Mouse (Mus musculus): ENCODE measurements at regions not wholly inside any gene's neighbourhood (a gene's known extent, or its start where the extent isn't known, plus 50 kb on each side); places are given as distances from the start of the nearest gene placed in this dataset.

GRCm38 (mm10) chr16:7892799-7893198 is 532.1 kb downstream of the Tmem114 start:
- DNase-seq (ENCODE audit: low spot score): peak; percentile 13

- DNase-seq (ENCODE audit: low spot score): no peak
Measured at GRCm38 (mm10) chr16:7863406-7863805, 561.5 kb downstream of the Tmem114 start.

GRCm38 (mm10) chr16:7839139-7839538 is 585.8 kb downstream of the Tmem114 start:
- no peak for DNase-seq (ENCODE audit: low spot score)

GRCm38 (mm10) chr16:7831142-7831541 is 593.8 kb downstream of the Tmem114 start:
- DNase-seq (ENCODE audit: low spot score): peak; percentile 44

DNA sequence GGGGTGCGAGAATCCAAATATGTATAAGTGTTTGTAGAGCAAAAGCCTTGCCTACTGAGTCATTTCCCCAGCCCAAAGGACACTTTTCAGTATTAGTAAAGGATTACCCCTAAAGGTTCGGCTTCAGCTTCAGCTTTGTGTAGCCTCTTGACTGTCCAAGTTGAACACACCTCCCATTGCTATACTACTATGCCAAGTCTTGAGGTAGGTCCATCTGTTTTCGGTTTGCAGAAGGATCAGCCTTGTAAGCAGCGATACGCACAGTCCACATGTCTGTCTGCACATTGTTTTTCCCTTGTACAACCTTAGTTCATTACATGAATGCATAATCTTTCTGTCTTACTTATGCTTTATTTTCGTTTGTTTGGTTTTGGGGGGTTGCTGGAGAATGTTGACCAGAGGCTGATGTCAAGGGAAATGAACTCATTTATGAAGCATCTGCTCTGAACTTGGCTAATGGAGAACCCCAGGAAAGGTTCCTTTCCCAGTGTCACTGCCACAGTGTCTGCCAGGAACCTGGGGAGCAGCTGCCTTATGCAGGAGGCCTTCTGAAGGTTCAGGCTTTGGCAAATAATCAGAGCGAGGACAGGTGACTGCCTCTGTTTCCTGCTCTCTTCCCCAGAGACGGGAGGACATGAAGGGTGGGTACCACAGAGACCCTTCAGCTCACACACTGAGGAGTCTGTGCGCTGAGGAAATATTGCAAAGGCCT is 594.8 kb downstream of the Tmem114 start:
- DNase-seq (ENCODE audit: low spot score): no peak

- DNase-seq (ENCODE audit: low spot score): no peak
Measured at GRCm38 (mm10) chr16:7801161-7801560, 623.8 kb downstream of the Tmem114 start.

GRCm38 (mm10) chr16:7797176-7797786 is 627.7 kb downstream of the Tmem114 start:
- DNase-seq (ENCODE audit: low spot score): no peak

DNA sequence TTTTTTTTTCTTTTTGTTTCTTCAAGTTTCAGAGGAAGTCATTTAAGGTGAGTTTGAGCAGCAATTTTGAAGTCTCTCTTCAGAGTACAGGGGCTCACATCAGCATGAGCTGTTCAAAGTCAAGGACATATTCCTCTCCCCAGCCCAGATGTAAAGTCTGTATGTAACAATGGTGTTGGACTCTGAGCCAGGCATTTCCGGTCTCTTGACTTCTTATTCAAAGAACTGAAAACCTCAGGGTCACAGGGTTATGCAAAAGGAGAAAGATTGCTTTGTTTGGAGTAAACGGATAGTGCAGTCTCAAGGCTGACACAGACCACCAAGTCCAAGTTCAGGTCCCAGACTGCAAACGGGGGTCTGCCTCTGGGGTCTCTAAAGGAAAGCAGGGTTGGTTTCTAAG is 629.4 kb downstream of the Tmem114 start:
- no peak for DNase-seq (ENCODE audit: low spot score)

GRCm38 (mm10) chr16:7792521-7792920 is 632.4 kb downstream of the Tmem114 start:
- no peak for DNase-seq (ENCODE audit: low spot score)

- peak; percentile 43 for DNase-seq (ENCODE audit: low spot score)
Measured at GRCm38 (mm10) chr16:7790260-7790659, 634.7 kb downstream of the Tmem114 start.

DNA sequence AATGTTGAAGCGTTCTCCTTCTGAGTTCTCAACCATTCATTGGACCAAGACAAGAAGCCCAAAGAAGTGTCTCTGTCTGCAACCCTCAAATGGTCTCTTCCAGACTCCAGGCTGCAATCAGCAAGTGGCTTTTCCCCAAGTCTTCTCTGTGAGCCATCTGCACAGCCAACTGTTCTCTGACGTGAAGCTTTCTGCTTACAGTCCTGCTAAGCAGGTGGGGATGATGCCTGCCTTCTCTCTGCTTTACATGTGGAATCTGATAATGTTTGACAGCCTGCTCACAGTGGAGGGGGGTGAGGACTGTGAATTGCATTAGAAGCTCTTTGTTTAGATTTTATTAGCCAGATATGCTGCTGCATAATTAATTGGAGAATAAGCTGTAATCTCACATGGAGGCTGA is 636.7 kb downstream of the Tmem114 start:
- DNase-seq (ENCODE audit: low spot score): no peak

DNA sequence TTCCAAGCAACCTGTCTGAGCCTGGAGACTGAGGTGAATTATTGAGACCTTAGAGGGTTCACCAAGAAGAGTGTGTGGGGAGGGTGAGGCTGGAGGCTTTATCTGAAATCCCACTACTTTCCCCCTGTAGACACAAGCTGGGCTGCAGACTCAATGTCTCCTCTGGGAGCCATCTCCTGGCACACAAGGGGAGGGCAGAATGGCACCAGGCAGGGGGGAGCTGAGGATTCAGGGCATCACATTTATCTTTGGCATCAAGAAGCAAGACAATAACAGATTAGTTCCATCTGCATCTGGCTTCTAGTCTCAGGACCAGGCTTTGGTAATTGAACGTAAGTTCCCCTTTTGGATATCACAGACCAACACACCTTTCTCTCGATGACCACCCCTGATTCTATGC is 643.4 kb downstream of the Tmem114 start:
- DNase-seq (ENCODE audit: low spot score): no peak

DNA sequence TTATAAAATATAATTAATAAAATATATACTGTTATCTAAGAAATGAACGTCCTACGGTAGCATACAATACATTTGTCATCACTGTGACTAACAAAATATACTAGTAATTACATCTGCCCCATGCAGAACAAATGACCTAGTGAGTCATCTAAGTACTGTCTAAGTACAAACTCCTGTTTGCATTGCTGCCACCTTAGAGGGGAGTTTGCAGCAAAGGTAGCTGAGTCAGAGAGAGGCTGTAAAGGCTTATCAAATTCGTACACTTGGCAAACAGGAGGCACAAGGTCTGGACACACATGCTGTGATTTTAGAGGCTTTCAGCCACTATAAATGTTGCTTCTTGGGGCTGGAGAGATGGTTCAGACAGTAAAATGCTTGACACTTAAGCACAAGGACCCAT is 649.3 kb downstream of the Tmem114 start:
- DNase-seq (ENCODE audit: low spot score): no peak

DNA sequence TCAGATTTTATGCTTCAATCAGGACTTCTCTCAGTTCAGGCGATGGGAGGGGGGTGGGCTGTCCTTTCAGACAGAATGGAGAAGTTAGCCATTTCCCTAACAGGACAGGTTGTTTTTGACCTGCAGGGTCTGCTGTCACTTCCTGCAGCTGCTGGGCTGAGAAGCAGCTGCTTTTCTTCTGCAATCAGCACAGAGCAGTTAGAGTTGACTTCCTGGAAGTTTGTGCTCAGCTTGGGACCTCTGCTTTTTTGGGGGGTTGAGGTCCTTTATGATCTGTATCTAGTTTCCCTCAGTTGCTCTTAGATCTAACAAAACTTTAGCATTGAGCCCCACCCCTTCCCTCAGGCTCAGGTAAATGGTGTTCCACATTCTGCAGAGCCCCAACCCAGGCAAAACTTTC is 656.5 kb downstream of the Tmem114 start:
- no peak for DNase-seq (ENCODE audit: low spot score)

DNA sequence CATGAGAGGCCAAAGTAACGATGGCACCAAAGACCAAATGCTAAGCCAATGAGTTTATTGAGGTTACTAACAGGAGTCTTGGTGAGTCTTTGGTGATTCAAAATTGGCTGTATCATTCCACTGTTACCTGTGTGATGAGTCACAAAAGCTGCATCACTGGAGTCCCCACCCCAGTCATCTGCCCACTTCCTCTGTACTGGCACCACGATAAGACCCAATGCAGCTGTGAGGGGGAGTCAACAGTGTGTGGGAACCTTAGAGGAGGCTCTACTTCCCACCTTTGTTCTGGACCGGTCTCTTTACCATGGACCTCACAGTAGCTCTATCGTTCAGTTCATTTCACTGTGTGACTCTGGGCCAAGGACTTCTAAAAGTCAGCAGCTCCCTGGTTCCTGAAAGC is 657.2 kb downstream of the Tmem114 start:
- DNase-seq (ENCODE audit: low spot score): no peak

- no peak for DNase-seq (ENCODE audit: low spot score)
Measured at GRCm38 (mm10) chr16:7764383-7764782, 660.6 kb downstream of the Tmem114 start.

- DNase-seq (ENCODE audit: low spot score): no peak
Measured at GRCm38 (mm10) chr16:7728186-7728585, 696.8 kb downstream of the Tmem114 start.

DNA sequence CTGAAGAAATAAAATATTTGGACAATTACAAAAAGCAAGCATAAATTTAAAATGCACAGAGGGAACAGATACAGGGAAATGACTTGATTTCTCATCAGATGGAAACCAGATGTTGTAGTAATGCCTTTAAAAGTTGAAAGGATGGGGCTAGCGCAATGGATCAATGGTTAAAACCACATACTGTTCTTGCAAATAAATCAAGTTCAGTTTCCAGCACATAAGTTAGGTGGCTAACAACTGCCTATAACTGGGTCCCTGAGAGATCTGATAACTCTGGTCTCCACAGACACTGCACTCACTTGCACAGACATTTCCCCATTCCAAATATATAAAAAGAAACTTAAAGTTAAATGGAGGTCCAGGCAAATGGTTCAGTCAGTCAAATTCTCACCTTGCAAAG is 699.7 kb downstream of the Tmem114 start:
- DNase-seq (ENCODE audit: low spot score): no peak

DNA sequence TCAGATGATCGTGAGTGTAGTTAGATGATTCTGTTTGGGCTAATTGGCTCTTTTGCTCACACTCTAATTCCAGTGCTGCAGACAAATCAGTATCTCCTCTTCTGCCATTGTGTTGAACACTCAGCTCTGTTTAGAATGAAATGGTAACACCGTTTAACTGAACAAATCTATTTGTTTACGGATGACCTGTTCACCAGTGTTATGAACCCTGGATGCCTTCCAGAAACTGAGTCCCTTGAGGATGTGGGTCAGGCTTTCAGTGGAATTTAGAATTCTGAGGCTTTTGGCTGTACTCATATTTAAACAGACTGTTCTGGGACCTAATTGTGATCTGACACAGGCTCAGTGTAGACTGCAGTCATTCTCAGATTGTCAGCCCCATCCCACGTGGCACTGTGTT is 723.5 kb downstream of the Tmem114 start:
- no peak for DNase-seq (ENCODE audit: low spot score)

GRCm38 (mm10) chr16:7685484-7685883 is 739.5 kb downstream of the Tmem114 start:
- no peak for DNase-seq (ENCODE audit: low spot score)

DNA sequence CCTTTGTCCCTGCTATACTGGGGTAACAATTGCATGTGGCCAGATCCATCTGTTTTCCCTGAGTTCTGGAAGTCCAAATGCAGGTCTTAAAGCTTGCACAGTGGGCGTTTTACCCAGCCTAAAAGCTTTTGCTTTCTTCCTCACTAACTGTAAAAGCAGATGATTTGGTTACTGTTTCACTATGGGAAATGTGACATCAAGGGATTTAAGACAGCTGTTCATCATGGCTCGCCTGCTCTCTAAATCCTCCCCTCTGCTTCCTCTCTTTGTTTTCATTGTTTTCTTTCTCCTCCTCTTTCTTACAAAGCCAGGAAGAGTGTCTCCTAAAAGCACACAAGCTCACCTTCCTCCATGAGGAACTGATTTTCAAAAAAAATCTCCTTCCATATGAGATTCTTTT is 758.8 kb downstream of the Tmem114 start:
- no peak for DNase-seq (ENCODE audit: low spot score)

DNA sequence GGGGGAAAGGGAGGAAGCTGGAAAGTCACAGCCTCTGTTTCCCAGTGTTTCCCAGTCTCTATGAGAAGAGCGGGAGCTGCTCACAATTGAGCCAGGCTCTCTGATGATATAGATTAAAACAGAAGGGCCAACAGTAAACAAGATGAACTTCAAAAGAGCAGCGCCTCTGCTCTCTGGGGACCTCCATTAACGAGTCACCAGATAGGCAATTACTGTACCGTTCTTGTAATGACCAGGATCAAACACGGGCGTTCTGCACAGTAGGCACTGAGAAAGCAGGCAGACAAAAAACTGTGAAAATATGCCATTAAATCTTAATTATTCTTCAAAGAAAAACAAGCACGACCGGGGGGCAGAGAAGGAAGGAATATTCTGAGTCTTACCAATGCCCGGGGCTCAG is 766.8 kb downstream of the Tmem114 start:
- DNase-seq (ENCODE audit: low spot score): no peak

GRCm38 (mm10) chr16:7654451-7654850 is 770.5 kb downstream of the Tmem114 start:
- no peak for DNase-seq (ENCODE audit: low spot score)

DNA sequence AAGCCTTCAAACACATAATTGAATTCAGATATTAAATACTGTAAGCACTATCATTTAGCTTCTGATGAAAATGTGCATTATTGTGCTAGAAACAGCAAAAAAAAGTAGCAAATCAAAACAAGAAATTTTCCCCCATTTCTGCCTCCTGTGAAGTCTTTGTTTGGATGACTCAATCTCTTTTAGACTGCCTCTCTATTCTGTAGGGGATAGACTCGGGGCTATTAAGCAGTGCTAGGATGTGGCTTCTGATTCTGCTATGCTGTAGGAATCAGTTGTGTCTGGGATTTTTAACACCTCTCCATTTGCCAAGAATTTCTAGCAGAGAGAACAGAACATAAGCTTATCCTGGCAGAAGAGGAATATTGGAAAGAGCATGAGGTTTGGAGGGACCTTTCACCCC is 775.2 kb downstream of the Tmem114 start:
- no peak for DNase-seq (ENCODE audit: low spot score)

Measured in left cerebral cortex, adult 11 months (tissue).